Mouse (Mus musculus) brain, embryonic 18.5 days (tissue): ENCODE measurements around the gene Btbd3.
A peak's percentile ranks its signal among the peaks of the same experiment; 100 is the strongest.
"Not testable (repeated sequence)": the region's sequence is repeated elsewhere in the genome, so short reads cannot be mapped to it uniquely, and the experiment has no call there.

Source experiments
- DNase-seq: peaks from one replicate; pipeline ENCODE4 v3.0.0-alpha.2; 2012; ENCODE audit warnings: low read depth, low spot score

The Btbd3 gene

DNA sequence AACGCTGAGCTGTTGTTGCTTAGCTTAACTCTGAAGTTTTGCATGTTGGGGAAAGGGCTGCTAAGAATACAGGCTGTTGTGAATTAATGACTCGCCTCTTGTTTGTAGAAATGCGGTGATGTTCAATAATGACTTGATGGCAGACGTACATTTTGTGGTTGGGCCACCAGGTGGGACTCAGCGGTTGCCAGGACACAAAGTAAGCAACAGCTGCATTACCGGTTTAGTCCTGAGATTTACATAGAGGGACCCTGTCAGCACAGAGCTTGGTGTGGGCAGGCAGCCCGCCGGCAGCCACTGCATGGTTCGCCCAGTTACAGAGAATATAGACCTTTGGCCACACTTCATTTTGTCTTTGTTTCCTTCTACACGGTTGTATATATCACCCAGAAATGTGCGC is 23.3 kb downstream of the Btbd3 start:
- DNase-seq = no peak

GRCm38 (mm10) chr2:138280225-138280711 is 23.9 kb downstream of the Btbd3 start:
- no peak for DNase-seq

DNA sequence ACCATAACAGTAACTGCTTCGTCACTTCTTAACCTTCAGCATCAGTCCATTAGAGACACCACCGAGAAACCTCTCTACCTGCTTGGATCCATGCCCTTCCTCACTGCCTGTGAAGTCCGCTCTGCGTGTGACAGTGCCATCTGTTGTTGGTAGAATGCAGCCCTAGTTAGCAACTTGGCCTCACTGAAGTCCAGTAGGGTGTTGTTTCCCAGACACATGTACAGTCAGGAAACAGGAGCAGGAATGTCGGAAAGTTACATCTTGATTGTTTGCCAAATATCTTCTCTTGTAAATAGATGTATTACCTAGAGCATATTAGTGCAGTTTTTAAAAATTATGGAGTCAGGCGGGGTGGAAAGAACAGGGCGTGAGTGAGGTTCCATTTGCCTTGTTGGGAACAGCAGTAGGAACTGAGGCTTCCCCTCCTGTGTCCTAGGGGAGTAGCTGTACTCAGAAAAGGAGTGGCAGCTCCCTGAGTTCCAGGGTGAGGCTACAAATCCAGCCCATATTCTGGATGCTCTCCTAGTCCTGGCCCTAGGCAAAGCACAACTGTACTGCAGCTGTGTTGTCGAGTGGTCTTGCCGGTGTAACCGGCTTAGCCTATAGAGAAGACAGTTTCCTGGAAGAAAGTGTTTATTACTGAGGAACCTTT is 25.3 kb downstream of the Btbd3 start:
- DNase-seq = no peak

- DNase-seq = no peak
Observed at GRCm38 (mm10) chr2:138283372-138283771, 27.0 kb downstream of the Btbd3 start.

DNA sequence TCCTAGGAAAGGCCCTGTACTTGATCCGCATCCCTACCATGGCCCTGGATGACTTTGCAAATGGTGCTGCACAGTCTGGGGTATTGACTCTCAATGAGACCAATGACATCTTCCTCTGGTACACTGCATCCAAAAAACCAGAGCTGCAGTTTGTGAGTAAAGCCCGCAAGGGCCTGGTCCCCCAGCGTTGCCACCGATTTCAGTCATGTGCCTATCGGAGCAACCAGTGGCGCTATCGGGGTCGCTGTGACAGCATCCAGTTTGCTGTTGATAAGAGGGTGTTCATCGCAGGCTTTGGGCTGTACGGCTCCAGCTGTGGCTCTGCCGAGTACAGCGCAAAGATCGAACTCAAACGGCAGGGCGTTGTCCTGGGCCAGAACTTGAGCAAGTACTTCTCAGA is 27.5 kb downstream of the Btbd3 start:
- DNase-seq = no peak

- no peak for DNase-seq
Observed at GRCm38 (mm10) chr2:138285811-138286210, 29.4 kb downstream of the Btbd3 start.

DNA sequence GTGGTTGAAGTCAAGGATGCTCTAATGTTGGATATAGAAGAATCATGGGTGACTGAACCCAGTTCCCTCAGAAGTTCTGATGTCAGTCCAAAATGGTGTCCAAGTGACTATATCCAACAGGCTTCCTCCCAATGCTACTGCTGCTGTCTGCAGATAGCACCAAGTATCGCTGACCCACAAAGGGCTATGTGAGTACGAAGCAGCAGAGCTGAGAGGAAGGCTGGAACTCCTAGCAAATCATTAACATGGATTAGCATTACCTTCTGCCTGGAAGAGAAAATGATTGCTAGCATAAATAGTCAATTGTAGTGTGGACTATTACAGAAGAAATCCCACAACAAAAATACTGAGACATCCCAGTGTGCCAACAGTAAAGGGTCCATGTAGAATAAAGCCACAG is 33.8 kb downstream of the Btbd3 start:
- DNase-seq = no peak

- DNase-seq = no peak
Observed at GRCm38 (mm10) chr2:138294286-138294685, 37.9 kb downstream of the Btbd3 start.

- no peak for DNase-seq
Observed at GRCm38 (mm10) chr2:138306236-138306635, 49.9 kb downstream of the Btbd3 start.

DNA sequence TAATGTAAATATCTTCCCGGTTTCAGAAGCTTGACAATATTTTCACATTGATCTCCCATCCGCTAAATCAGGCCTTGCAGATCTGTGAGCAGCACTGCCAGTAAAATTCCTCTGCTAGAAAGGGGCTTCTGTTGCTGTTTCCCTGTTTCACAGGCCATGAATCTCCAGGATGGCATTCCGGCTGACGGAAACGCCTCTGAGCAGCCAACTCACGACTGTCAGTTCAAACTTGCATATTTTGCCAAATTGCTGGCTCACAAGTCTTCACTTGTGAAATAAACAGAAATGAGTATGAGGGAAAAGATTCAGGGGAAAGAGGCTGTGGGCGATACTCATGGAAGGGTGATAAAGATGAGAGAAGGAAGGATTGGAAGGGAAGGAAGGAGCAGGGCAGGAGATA is 59.3 kb downstream of the Btbd3 start:
- DNase-seq = peak; percentile 43

GRCm38 (mm10) chr2:138320408-138320807 is 64.0 kb downstream of the Btbd3 start:
- no peak for DNase-seq

DNA sequence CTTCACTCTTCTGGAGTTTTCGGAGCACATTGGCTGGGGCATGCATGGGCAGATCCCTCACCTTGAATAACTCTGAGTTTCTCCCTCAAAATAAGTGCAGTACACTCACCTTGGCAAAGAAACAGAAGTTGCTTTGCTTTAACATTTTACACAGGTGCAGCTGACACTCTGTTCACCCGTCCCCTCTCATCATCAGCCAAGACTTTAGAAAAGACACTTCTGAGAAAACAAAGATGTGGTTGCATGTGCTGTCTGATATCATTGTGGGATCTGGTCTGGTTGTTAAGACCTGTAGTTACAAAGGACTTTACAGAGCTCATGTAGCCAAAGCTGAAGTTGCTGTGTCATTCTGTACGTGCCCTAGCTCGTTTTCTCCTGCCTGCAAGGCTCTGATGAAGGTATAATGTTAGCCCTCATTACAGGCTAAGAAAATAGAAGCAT is 64.7 kb downstream of the Btbd3 start:
- DNase-seq = no peak

DNA sequence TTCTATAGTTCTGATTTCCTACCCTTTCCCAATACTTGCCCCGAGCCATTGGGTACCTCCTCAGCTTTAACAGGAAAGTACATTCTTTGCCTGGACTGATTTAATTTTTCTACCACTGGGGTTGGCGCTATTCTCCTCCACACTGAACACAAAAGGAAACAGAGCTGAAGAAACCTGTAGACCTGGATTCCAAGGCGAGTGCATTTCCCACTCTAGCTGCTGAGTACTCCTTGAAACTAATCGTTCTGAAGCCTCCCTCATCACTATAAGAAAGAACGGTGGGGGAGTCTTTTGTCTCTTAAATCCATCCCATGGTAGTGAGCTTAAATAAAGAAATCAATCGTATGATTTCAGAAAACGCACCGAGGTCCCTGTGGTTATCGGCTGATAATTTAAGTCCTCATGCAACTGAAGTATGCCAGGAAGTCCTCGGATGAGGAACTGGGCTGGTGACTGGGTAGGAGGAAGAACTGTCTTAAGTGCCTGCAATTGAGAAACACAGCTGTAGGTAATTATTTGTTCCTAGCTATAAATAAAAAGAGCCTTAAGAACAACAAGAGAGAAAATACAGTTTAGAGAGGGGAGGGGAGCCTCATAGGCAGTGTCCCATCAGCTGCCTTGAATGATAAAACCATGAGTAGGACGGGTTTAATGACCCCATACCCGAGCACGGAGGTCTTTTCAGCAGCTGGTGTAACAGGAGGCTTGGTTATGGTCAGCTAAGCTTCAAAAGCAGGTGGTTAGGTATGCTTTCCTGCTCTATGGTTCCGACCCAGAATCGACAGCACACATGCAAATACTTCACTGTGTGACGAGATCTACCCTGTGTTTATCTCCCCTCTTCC is 66.1 kb downstream of the Btbd3 start:
- DNase-seq = no peak

DNA sequence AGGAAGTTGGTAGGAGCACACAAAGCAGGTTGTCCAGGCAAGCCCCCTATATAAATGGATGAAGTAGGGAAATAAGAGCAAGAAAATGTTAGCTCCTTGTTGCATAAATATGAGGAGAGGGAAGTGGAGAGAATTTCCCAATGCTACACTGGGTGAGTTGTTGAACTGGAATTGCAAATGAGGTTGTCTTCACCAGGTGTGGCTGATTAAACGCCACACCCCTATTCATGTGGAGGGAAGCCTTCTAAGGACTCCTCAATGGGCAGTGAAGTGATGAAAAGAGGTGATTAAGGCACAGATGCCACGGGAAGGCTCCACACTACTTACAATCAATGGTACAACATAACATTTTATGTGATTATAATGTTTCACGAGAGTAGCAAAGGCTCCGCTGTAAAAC is 70.0 kb downstream of the Btbd3 start:
- DNase-seq = no peak

DNA sequence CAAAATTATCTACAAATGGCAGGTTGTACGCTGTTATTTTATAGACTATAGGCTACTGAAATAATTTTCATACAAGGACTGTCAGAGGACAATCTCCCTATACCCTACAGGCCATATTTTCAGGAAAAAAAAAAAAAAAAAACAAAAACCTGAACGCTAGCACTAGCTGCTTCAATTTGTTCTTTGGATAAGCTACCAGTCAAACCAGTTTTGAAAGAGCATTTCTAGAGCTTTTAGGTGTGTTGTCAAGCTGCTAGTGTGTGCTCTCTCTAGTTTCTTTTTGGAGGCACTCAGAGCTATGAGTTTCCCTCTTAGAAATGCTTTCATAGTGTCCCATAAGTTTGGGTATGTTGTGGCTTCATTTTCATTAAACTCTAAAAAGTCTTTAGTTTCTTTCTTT is 77.8 kb downstream of the Btbd3 start:
- not testable (repeated sequence) for DNase-seq

GRCm38 (mm10) chr2:138337886-138338494 is 81.6 kb downstream of the Btbd3 start:
- no peak for DNase-seq

- DNase-seq = no peak
Observed at GRCm38 (mm10) chr2:138338524-138338923, 82.2 kb downstream of the Btbd3 start.

- DNase-seq = no peak
Observed at GRCm38 (mm10) chr2:138355366-138355765, 99.0 kb downstream of the Btbd3 start.

- DNase-seq = no peak
Observed at GRCm38 (mm10) chr2:138362474-138362873, 106.1 kb downstream of the Btbd3 start.

DNA sequence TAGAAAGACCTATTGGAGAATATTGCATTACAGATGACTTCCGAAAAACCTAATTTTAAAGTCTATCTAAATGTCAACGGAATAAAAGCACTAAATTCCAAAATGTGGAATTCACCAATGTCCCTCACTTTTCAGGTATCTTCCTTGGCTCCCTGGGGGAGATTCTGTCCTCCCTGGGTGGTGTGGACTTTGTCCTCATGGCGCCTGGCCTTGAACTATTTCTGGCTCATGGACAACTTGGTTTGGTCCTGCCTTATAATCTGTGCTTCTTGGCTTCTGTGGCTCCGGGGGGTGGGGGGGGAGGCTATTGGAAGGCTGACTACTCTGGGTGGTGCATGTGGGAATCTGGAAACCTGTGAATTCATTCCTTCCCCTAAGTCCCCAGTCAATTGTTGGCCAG is 109.0 kb downstream of the Btbd3 start:
- no peak for DNase-seq

GRCm38 (mm10) chr2:138374556-138374955 is 118.2 kb downstream of the Btbd3 start:
- no peak for DNase-seq

DNA sequence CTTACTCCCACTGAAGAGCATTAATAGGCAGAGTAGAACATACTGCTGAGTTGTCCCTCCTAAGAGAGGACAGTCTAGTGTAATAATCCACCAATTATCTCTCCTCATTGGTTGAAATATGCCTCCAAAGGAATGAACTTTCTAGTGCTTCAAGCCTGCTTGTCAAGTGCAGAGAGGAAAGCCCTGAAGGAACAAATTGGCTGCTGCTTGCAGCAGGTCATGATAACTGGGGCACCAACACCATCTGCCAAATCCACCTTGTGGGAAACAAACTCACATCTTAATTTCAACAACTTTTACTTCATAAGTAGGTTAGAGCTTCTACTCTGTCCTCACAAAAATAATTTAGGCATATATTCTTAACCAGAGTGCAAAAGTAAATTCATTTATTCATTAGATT is 122.5 kb downstream of the Btbd3 start:
- DNase-seq = no peak

DNA sequence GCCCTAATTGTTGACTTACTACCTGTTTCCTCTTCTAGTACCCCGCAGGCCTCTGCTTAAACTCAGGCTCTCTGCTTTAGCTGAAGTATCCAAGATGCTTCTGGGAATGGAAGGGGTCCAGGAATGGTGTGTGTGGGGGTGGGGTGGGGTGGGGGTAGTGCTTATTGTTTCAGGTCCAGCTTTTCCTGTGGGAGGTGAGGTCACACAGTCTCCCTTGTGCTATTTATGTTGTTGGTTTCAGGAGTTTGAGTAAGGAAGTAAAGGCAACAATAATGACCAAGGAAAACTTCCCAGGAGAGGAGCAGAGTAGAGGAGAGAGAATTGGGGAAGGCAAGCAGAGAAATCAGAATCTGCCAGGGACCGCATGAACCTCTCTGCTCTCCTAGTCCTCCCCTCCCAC is 128.4 kb downstream of the Btbd3 start:
- no peak for DNase-seq
